9 mouse cellular contexts compared by ENCODE assay signal in the genomic region with DNA sequence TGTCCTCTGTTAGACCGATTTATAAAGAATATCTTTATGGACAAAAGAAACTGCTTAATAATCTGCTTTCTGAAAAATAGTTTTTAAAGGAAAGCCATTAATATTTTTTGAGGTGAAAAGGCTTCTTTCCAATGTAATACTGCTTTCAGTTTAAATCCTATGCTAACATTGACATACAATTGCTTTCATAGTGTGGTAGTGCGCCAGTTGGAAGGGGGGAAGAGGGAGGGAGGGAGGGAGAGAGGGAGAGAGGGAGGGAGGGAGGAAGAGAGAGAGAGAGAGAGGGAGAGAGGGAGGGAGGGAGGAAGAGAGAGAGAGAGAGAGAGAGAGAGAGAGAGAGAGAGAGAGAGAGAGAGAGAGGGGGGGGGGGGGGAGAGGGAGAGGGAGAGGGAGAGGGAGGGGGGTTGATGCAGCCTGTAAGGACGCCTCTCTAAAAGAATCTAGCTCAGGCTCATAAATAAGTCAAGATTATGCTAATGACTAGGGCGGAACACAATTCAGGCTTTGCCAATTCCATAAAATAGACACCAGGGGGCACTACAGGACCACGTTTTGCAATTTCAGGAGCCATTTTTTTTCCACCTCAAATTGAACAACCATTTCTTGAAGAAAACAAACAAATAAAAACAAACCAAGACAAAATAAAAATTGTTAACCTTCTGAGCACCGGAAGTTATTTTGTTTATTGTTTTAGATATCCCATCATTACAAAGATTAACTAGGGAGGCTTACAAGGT.
DNase-seq lines count a peak whose midpoint lies in the region; ATAC-seq lines count a peak whose summit lies in the region.
"Had no signal": no experiment of that assay in that cellular context is flagged by ENCODE, and none has a peak within 500 bp of the region (broad histone marks: within the 10 kb centered on the region; RNA-seq: fewer than 3 reads in every experiment).

No protein-coding gene starts in this region.

- no peaks in the 10 kb centered on the region for H3K36me3 ChIP-seq in intestine, embryonic 14.5 days (ENCODE audit: control insufficient read depth, insufficient read depth, low read length)
- H3K36me3 ChIP-seq in intestine, embryonic 16.5 days (ENCODE audit: control insufficient read depth, insufficient read depth, low read length), result no peaks in the 10 kb centered on the region
- H3K36me3 ChIP-seq in embryonic facial prominence, embryonic 10.5 days (replicated peaks), result no peaks in the 10 kb centered on the region
- no peaks in the 10 kb centered on the region for H3K36me3 ChIP-seq in hindbrain, embryonic 13.5 days
- H3K36me3 ChIP-seq in splenic B cell, adult 2 months (ENCODE audit: control insufficient read depth, insufficient read depth, low read length, poor library complexity, severe bottlenecking), result no peaks in the 10 kb centered on the region

- no peak overlapping the region for H3K4me3 ChIP-seq in intestine, embryonic 14.5 days (ENCODE audit: low read depth, low read length)
- H3K4me3 ChIP-seq in intestine, embryonic 16.5 days (ENCODE audit: low read length), result no peak overlapping the region
- no peak overlapping the region for H3K4me3 ChIP-seq in embryonic facial prominence, embryonic 10.5 days
- H3K4me3 ChIP-seq in hindbrain, embryonic 13.5 days, result no peak overlapping the region

- 0 out of 2 replicates have a peak, but pooled peaks have one; percentile 54 for ATAC-seq in intestine, embryonic 14.5 days (replicated peaks; ENCODE audit: low FRiP score, low TSS enrichment, low read depth)
- ATAC-seq in intestine, embryonic 16.5 days, result no peak
- ATAC-seq in hindbrain, embryonic 13.5 days (ENCODE audit: low FRiP score), result peak; percentile 75
- ATAC-seq in megakaryocyte progenitor cell, adult 5-6 weeks (replicated peaks; ENCODE audit: poor library complexity), result peak; percentile 85

- H3K9me3 ChIP-seq in intestine, embryonic 14.5 days (ENCODE audit: control insufficient read depth, low read length), result no peaks in the 10 kb centered on the region
- H3K9me3 ChIP-seq in intestine, embryonic 16.5 days (ENCODE audit: control insufficient read depth, low read length), result no peaks in the 10 kb centered on the region
- H3K9me3 ChIP-seq in embryonic facial prominence, embryonic 10.5 days, result no peaks in the 10 kb centered on the region
- H3K9me3 ChIP-seq in hindbrain, embryonic 13.5 days, result no peaks in the 10 kb centered on the region
- H3K9me3 ChIP-seq: megakaryocyte, embryonic 14.5 days had no signal

- no peak overlapping the region for H3K9ac ChIP-seq in intestine, embryonic 14.5 days (ENCODE audit: low read length)
- H3K9ac ChIP-seq in intestine, embryonic 16.5 days (ENCODE audit: low read depth, low read length), result no peak overlapping the region
- no peak overlapping the region for H3K9ac ChIP-seq in hindbrain, embryonic 13.5 days

- WGBS in intestine, embryonic 14.5 days, result 2% methylated on average over 6 of the region's 6 CpGs
- WGBS in intestine, embryonic 16.5 days, result 3% methylated on average over 6 of the region's 6 CpGs
- 2% methylated on average over 6 of the region's 6 CpGs for WGBS in embryonic facial prominence, embryonic 10.5 days
- WGBS in hindbrain, embryonic 13.5 days, result 4% methylated on average over 6 of the region's 6 CpGs

- H3K27ac ChIP-seq in intestine, embryonic 14.5 days (ENCODE audit: low read depth), result no peak overlapping the region
- no peak overlapping the region for H3K27ac ChIP-seq in intestine, embryonic 16.5 days (ENCODE audit: low read length)
- peak overlapping the region; percentile 57; the same call in 1 of the 2 replicates for H3K27ac ChIP-seq in embryonic facial prominence, embryonic 10.5 days (replicated peaks)
- peak overlapping the region; percentile 76 for H3K27ac ChIP-seq in hindbrain, embryonic 13.5 days

- DNase-seq in intestine, embryonic 14.5 days (ENCODE audit: low spot score), result peak; percentile 70
- DNase-seq in adrenal gland, adult 8-10 months, result peak; percentile 25
- DNase-seq in embryonic facial prominence, embryonic 10.5 days (ENCODE audit: low spot score), result peak; percentile 73
- peak; percentile 12 for DNase-seq in layer of hippocampus, adult 9-11 months
- peak; percentile 85 for DNase-seq in splenic B cell, adult 2 months (ENCODE audit: low read depth, low spot score)

- peaks cover 15% of the 10 kb centered on the region; the same call in 1 of the 2 replicates for H3K27me3 ChIP-seq in intestine, embryonic 14.5 days (replicated peaks; ENCODE audit: control insufficient read depth, insufficient read depth, low read length)
- H3K27me3 ChIP-seq in intestine, embryonic 16.5 days (replicated peaks; ENCODE audit: control insufficient read depth, insufficient read depth, low read length), result peaks cover 18% of the 10 kb centered on the region
- H3K27me3 ChIP-seq in embryonic facial prominence, embryonic 10.5 days (replicated peaks; ENCODE audit: low read depth, poor library complexity, severe bottlenecking), result peaks cover 34% of the 10 kb centered on the region
- peaks cover 8% of the 10 kb centered on the region; the same call in 1 of the 2 replicates for H3K27me3 ChIP-seq in hindbrain, embryonic 13.5 days
- no peaks in the 10 kb centered on the region for H3K27me3 ChIP-seq in splenic B cell, adult 2 months (ENCODE audit: control insufficient read depth, insufficient read depth, low read length, poor library complexity, severe bottlenecking)

- H3K4me2 ChIP-seq in intestine, embryonic 14.5 days (ENCODE audit: low read length), result no peak overlapping the region
- H3K4me2 ChIP-seq in intestine, embryonic 16.5 days (ENCODE audit: low read depth, low read length), result no peak overlapping the region
- no peak overlapping the region for H3K4me2 ChIP-seq in hindbrain, embryonic 13.5 days

- H3K4me1 ChIP-seq in intestine, embryonic 14.5 days (replicated peaks; ENCODE audit: control insufficient read depth, insufficient read depth, low read length), result peaks cover 16% of the 10 kb centered on the region
- H3K4me1 ChIP-seq in intestine, embryonic 16.5 days (ENCODE audit: control insufficient read depth, insufficient read depth, low read length), result peaks cover 14% of the 10 kb centered on the region
- H3K4me1 ChIP-seq in embryonic facial prominence, embryonic 10.5 days, result peaks cover 29% of the 10 kb centered on the region
- H3K4me1 ChIP-seq in hindbrain, embryonic 13.5 days (replicated peaks), result peaks cover 23% of the 10 kb centered on the region

Comparison
In these comparisons a context has a peak if more than half of its experiments do, and no peak if none do; other contexts are left out.
1. DNase-seq: peak in every context shown above with its lines; median percentile 85 in splenic B cell, adult 2 months; 73 in embryonic facial prominence, embryonic 10.5 days; 70 in intestine, embryonic 14.5 days; 25 in adrenal gland, adult 8-10 months; 12 in layer of hippocampus, adult 9-11 months.
2. H3K27ac ChIP-seq: peak in embryonic facial prominence, embryonic 10.5 days (single experiment) and hindbrain, embryonic 13.5 days (single experiment); none in intestine, embryonic 14.5 days (single experiment) and intestine, embryonic 16.5 days (single experiment).